Mouse (Mus musculus): ENCODE measurements at regions not wholly inside any gene's neighbourhood (a gene's known extent, or its start where the extent isn't known, plus 50 kb on each side); places are given as distances from the start of the nearest gene placed in this dataset.
"Not testable (repeated sequence)": the region's sequence is repeated elsewhere in the genome, so short reads cannot be mapped to it uniquely, and the experiment has no call there.

GRCm38 (mm10) chr14:104796348-104796965 lies 274.0 kb upstream of the Rnf219 start:
- no peak for TF ChIP-seq CTCF (IDR thresholded peaks at IDR 0.05; ENCODE audit: extremely low read depth, insufficient read depth, low read length)
- no peak for TF ChIP-seq POLR2A (IDR thresholded peaks at IDR 0.05; ENCODE audit: extremely low read depth, insufficient read depth, low read length)
- Histone ChIP-seq H3K4me1 (ENCODE audit: control insufficient read depth, insufficient read depth, low read length) (no peaks in the 10 kb centered on the region), H3K4me3 (ENCODE audit: insufficient read depth, low read length) (no peak overlapping the region; the same call in 1 of the 2 replicates), H3K27ac (ENCODE audit: insufficient read depth, low read length) (no peak overlapping the region)

GRCm38 (mm10) chr14:104789346-104789745 lies 266.9 kb upstream of the Rnf219 start:
- TF ChIP-seq POLR2A (IDR thresholded peaks at IDR 0.05; ENCODE audit: extremely low read depth, insufficient read depth, low read length) (no peak), CTCF (IDR thresholded peaks at IDR 0.05; ENCODE audit: extremely low read depth, insufficient read depth, low read length) (no peak)
- H3K4me1 ChIP-seq (ENCODE audit: control insufficient read depth, insufficient read depth, low read length) = no peaks in the 10 kb centered on the region
- H3K4me3 ChIP-seq (ENCODE audit: insufficient read depth, low read length) = no peak overlapping the region

GRCm38 (mm10) chr14:104785066-104785465 lies 262.6 kb upstream of the Rnf219 start:
- no peaks in the 10 kb centered on the region for H3K4me1 ChIP-seq (ENCODE audit: control insufficient read depth, insufficient read depth, low read length)
- TF ChIP-seq CTCF (IDR thresholded peaks at IDR 0.05; ENCODE audit: extremely low read depth, insufficient read depth, low read length) (no peak), POLR2A (IDR thresholded peaks at IDR 0.05; ENCODE audit: extremely low read depth, insufficient read depth, low read length) (no peak)
- H3K27ac ChIP-seq (ENCODE audit: insufficient read depth, low read length) = no peak overlapping the region
- no peak overlapping the region for H3K4me3 ChIP-seq (ENCODE audit: insufficient read depth, low read length)

More at GRCm38 (mm10) chr14:104789346-104789745, 266.9 kb upstream of the Rnf219 start:
- H3K27ac ChIP-seq (ENCODE audit: insufficient read depth, low read length) = no peak overlapping the region

GRCm38 (mm10) chr14:104769938-104770337 lies 247.5 kb upstream of the Rnf219 start:
- H3K4me1 ChIP-seq (ENCODE audit: control insufficient read depth, insufficient read depth, low read length) = no peaks in the 10 kb centered on the region

GRCm38 (mm10) chr14:104734213-104734612 lies 211.8 kb upstream of the Rnf219 start:
- TF ChIP-seq POLR2A (IDR thresholded peaks at IDR 0.05; ENCODE audit: extremely low read depth, insufficient read depth, low read length) (no peak), CTCF (IDR thresholded peaks at IDR 0.05; ENCODE audit: extremely low read depth, insufficient read depth, low read length) (no peak)

More at GRCm38 (mm10) chr14:104769938-104770337, 247.5 kb upstream of the Rnf219 start:
- TF ChIP-seq CTCF (IDR thresholded peaks at IDR 0.05; ENCODE audit: extremely low read depth, insufficient read depth, low read length) (no peak), POLR2A (IDR thresholded peaks at IDR 0.05; ENCODE audit: extremely low read depth, insufficient read depth, low read length) (no peak)
- H3K4me3 ChIP-seq (ENCODE audit: insufficient read depth, low read length) = no peak overlapping the region
- H3K27ac ChIP-seq (ENCODE audit: insufficient read depth, low read length) = no peak overlapping the region

GRCm38 (mm10) chr14:104732036-104732435 lies 209.6 kb upstream of the Rnf219 start:
- no peak for TF ChIP-seq POLR2A (IDR thresholded peaks at IDR 0.05; ENCODE audit: extremely low read depth, insufficient read depth, low read length)
- TF ChIP-seq CTCF (IDR thresholded peaks at IDR 0.05; ENCODE audit: extremely low read depth, insufficient read depth, low read length) = no peak
- Histone ChIP-seq H3K27ac (ENCODE audit: insufficient read depth, low read length) (no peak overlapping the region), H3K4me3 (ENCODE audit: insufficient read depth, low read length) (no peak overlapping the region), H3K4me1 (ENCODE audit: control insufficient read depth, insufficient read depth, low read length) (no peaks in the 10 kb centered on the region)

More at GRCm38 (mm10) chr14:104734213-104734612, 211.8 kb upstream of the Rnf219 start:
- Histone ChIP-seq H3K4me3 (ENCODE audit: insufficient read depth, low read length) (no peak overlapping the region), H3K27ac (ENCODE audit: insufficient read depth, low read length) (no peak overlapping the region), H3K4me1 (ENCODE audit: control insufficient read depth, insufficient read depth, low read length) (no peaks in the 10 kb centered on the region)

GRCm38 (mm10) chr14:104731319-104731995 lies 209.0 kb upstream of the Rnf219 start:
- no peaks in the 10 kb centered on the region for H3K4me1 ChIP-seq (ENCODE audit: control insufficient read depth, insufficient read depth, low read length)
- TF ChIP-seq POLR2A (IDR thresholded peaks at IDR 0.05; ENCODE audit: extremely low read depth, insufficient read depth, low read length) = no peak
- no peak for TF ChIP-seq CTCF (IDR thresholded peaks at IDR 0.05; ENCODE audit: extremely low read depth, insufficient read depth, low read length)
- no peak overlapping the region for H3K27ac ChIP-seq (ENCODE audit: insufficient read depth, low read length)
- H3K4me3 ChIP-seq (ENCODE audit: insufficient read depth, low read length) = no peak overlapping the region

GRCm38 (mm10) chr14:104715651-104716050 lies 193.2 kb upstream of the Rnf219 start:
- not testable (repeated sequence) for H3K27ac ChIP-seq (ENCODE audit: insufficient read depth, low read length); H3K4me3 ChIP-seq (ENCODE audit: insufficient read depth, low read length); H3K4me1 ChIP-seq (ENCODE audit: control insufficient read depth, insufficient read depth, low read length)

GRCm38 (mm10) chr14:104702283-104702893 lies 179.9 kb upstream of the Rnf219 start:
- TF ChIP-seq CTCF (IDR thresholded peaks at IDR 0.05; ENCODE audit: extremely low read depth, insufficient read depth, low read length) = no peak
- TF ChIP-seq POLR2A (IDR thresholded peaks at IDR 0.05; ENCODE audit: extremely low read depth, insufficient read depth, low read length) = no peak
- Histone ChIP-seq H3K27ac (ENCODE audit: insufficient read depth, low read length) (no peak overlapping the region), H3K4me1 (ENCODE audit: control insufficient read depth, insufficient read depth, low read length) (no peaks in the 10 kb centered on the region), H3K4me3 (ENCODE audit: insufficient read depth, low read length) (no peak overlapping the region)

GRCm38 (mm10) chr14:104698962-104699361 lies 176.5 kb upstream of the Rnf219 start:
- H3K4me3 ChIP-seq (ENCODE audit: insufficient read depth, low read length) = no peak overlapping the region
- TF ChIP-seq POLR2A (IDR thresholded peaks at IDR 0.05; ENCODE audit: extremely low read depth, insufficient read depth, low read length) = no peak
- no peak for TF ChIP-seq CTCF (IDR thresholded peaks at IDR 0.05; ENCODE audit: extremely low read depth, insufficient read depth, low read length)
- H3K4me1 ChIP-seq (ENCODE audit: control insufficient read depth, insufficient read depth, low read length) = no peaks in the 10 kb centered on the region
- no peak overlapping the region for H3K27ac ChIP-seq (ENCODE audit: insufficient read depth, low read length)

All from cortical plate, adult 2 months (tissue).